ENCODE assay signal across 8 mouse cellular contexts in genomic region chr5:43821538-43821937, GRCm38 (mm10). TPM values are rescaled to one million over a fixed set of nuclear protein-coding genes. Genes with fewer than 3 reads are reported as not detected.
DNase-seq lines count a peak whose midpoint lies in the region; ATAC-seq and TF ChIP-seq lines count a peak whose summit lies in the region.
"Had no signal": no experiment of that assay in that cellular context is flagged by ENCODE, and none has a peak within 500 bp of the region (broad histone marks: within the 10 kb centered on the region; RNA-seq: fewer than 3 reads in every experiment).

Gene Fbxl5 (minus strand): TSS chr5:43821638.

- no peak within 1 kb of the TSS for H3K4me3 ChIP-seq in forebrain, embryonic 11.5 days (ENCODE audit: low read depth, low read length)
- no peak within 1 kb of the TSS for H3K4me3 ChIP-seq in limb, embryonic 14.5 days (replicated peaks; ENCODE audit: low read length)
- no peak within 1 kb of the TSS for H3K4me3 ChIP-seq in stomach, embryonic 15.5 days (replicated peaks)
- H3K4me3 ChIP-seq: erythroblast, embryonic 14.5 days had no signal

- no peak for TF ChIP-seq POLR2A in limb, embryonic 14.5 days (IDR thresholded peaks at IDR 0.05; ENCODE audit: borderline replicate concordance, extremely low read depth, insufficient read depth, insufficient read length)

- ATAC-seq in forebrain, embryonic 11.5 days (replicated peaks; ENCODE audit: low FRiP score), result no peak
- no peak for ATAC-seq in limb, embryonic 14.5 days (ENCODE audit: low FRiP score, low read depth)
- ATAC-seq in stomach, embryonic 15.5 days (ENCODE audit: insufficient read depth, low FRiP score, low read depth), result no peak

- no peaks in the 10 kb centered on the region for H3K4me1 ChIP-seq in forebrain, embryonic 11.5 days (replicated peaks; ENCODE audit: control insufficient read depth, insufficient read depth, low read length)
- H3K4me1 ChIP-seq in limb, embryonic 14.5 days (ENCODE audit: control insufficient read depth, insufficient read depth, low read length), result peaks cover 4% of the 10 kb centered on the region; the same call in 1 of the 2 replicates
- peaks cover 2% of the 10 kb centered on the region; the same call in 1 of the 2 replicates for H3K4me1 ChIP-seq in stomach, embryonic 15.5 days

- intact Hi-C loops in heart, postnatal 36 days (cut with DNase I), result no loop called here

- H3K27ac ChIP-seq in forebrain, embryonic 11.5 days (ENCODE audit: low read depth, low read length), result no peak within 1 kb of the TSS
- H3K27ac ChIP-seq in limb, embryonic 14.5 days (replicated peaks; ENCODE audit: low read depth, low read length), result no peak within 1 kb of the TSS
- no peak within 1 kb of the TSS for H3K27ac ChIP-seq in stomach, embryonic 15.5 days

- 86% methylated on average over 19 of the region's 19 CpGs for WGBS in forebrain, embryonic 11.5 days
- 79% methylated on average over 19 of the region's 19 CpGs for WGBS in limb, embryonic 14.5 days
- 82% methylated on average over 19 of the region's 19 CpGs for WGBS in stomach, embryonic 15.5 days

- H3K4me2 ChIP-seq in forebrain, embryonic 11.5 days (ENCODE audit: low read depth, low read length, severe bottlenecking), result no peak within 1 kb of the TSS
- H3K4me2 ChIP-seq in limb, embryonic 14.5 days (replicated peaks; ENCODE audit: low read depth, low read length, severe bottlenecking), result no peak within 1 kb of the TSS
- no peak within 1 kb of the TSS for H3K4me2 ChIP-seq in stomach, embryonic 15.5 days

- H3K9ac ChIP-seq in forebrain, embryonic 11.5 days (ENCODE audit: low read length), result no peak within 1 kb of the TSS
- no peak within 1 kb of the TSS for H3K9ac ChIP-seq in limb, embryonic 14.5 days (ENCODE audit: low read depth, low read length, severe bottlenecking)
- H3K9ac ChIP-seq in stomach, embryonic 15.5 days, result no peak within 1 kb of the TSS

- H3K9me3 ChIP-seq in forebrain, embryonic 11.5 days (ENCODE audit: control insufficient read depth, low read length), result no peaks in the 10 kb centered on the region
- H3K9me3 ChIP-seq in limb, embryonic 14.5 days (ENCODE audit: control insufficient read depth, low read length), result no peaks in the 10 kb centered on the region
- no peaks in the 10 kb centered on the region for H3K9me3 ChIP-seq in stomach, embryonic 15.5 days

- H3K36me3 ChIP-seq in forebrain, embryonic 11.5 days (ENCODE audit: control insufficient read depth, insufficient read depth, low read length), result no peaks in the 10 kb centered on the region
- H3K36me3 ChIP-seq in limb, embryonic 14.5 days (ENCODE audit: control insufficient read depth, insufficient read depth, low read length), result no peaks in the 10 kb centered on the region
- no peaks in the 10 kb centered on the region for H3K36me3 ChIP-seq in stomach, embryonic 15.5 days

- H3K27me3 ChIP-seq in forebrain, embryonic 11.5 days (ENCODE audit: control insufficient read depth, insufficient read depth, low read length), result no peaks in the 10 kb centered on the region
- no peaks in the 10 kb centered on the region for H3K27me3 ChIP-seq in limb, embryonic 14.5 days (ENCODE audit: control insufficient read depth, insufficient read depth, low read length)
- no peaks in the 10 kb centered on the region for H3K27me3 ChIP-seq in stomach, embryonic 15.5 days (replicated peaks)

- peak; percentile 17 for DNase-seq in thymus, postnatal 4 days
- DNase-seq in thymus, postnatal 14 days, result no peak
- DNase-seq in forebrain, embryonic 11.5 days (ENCODE audit: low spot score), result no peak
- no peak for DNase-seq in heart, postnatal 36 days
- DNase-seq in limb, embryonic 14.5 days (ENCODE audit: low spot score), result no peak
- no peak for DNase-seq in thymus, adult 18-20 months

RNA-seq across cellular contexts. Expression of gene Fbxl5, which starts in this region (rescaled TPM):
- 67.5 and 69.1 TPM in 2 replicates for polyA plus RNA-seq in forebrain, embryonic 11.5 days (2014; fragmentation: Nextera tagmentation; extraction: Ambion mirVana)
- total RNA-seq in heart, postnatal 36 days (2021), result 10 to 100 TPM; 37.6 to 38.0 TPM
- 39.5 and 43.4 TPM in 2 replicates for polyA plus RNA-seq in limb, embryonic 14.5 days (2012; rRNA removed)
- 58.7 and 64.1 TPM in 2 replicates for polyA plus RNA-seq in limb, embryonic 14.5 days (2014; fragmentation: Nextera tagmentation; extraction: Ambion mirVana)
- 55.1 and 56.4 TPM in 2 replicates for polyA plus RNA-seq in stomach, embryonic 15.5 days (2015; fragmentation: Nextera tagmentation; extraction: Ambion mirVana)
